Mouse (Mus musculus) spleen, adult 2 months (tissue): Measurements from ENCODE around the gene Tctn3. TPM values are rescaled to one million over a fixed set of nuclear protein-coding genes. Genes with fewer than 3 reads are reported as not detected.

Experiments
- DNase-seq, 2 experiments: peaks; one replicate each; pipeline versions ENCODE4 v3.0.0 to v3.0.0-alpha.2; 2012 to 2021; ENCODE audit warnings: low spot score in 2 of 2, low read depth in 1 of 2
- H3K27ac ChIP-seq: fragments of 200-500 bp; 2 replicates; pipeline ENCODE4 v1.5.1; 2012; ENCODE audit warnings: low read length, inconsistent platforms; ENCODE audit not compliant: insufficient read depth
- H3K27me3 ChIP-seq: fragments of 200-500 bp; 2 replicates; pipeline ENCODE4 v1.6.1; 2012; ENCODE audit warnings: mild to moderate bottlenecking, moderate library complexity, low read length, inconsistent platforms; ENCODE audit not compliant: control insufficient read depth, insufficient read depth
- H3K36me3 ChIP-seq: fragments of 200-500 bp; 2 replicates; pipeline ENCODE4 v1.6.1; 2012; ENCODE audit warnings: mild to moderate bottlenecking, low read length, inconsistent platforms; ENCODE audit not compliant: control insufficient read depth, insufficient read depth
- H3K4me1 ChIP-seq: fragments of 200-500 bp; 2 replicates; pipeline ENCODE4 v1.6.1; 2011; ENCODE audit warnings: inconsistent platforms; ENCODE audit not compliant: control insufficient read depth, insufficient read depth, insufficient read length
- H3K4me3 ChIP-seq: fragments of 200-500 bp; 2 replicates; pipeline ENCODE4 v1.5.1; 2011; ENCODE audit warnings: mild to moderate bottlenecking, inconsistent platforms; ENCODE audit not compliant: insufficient read depth, insufficient read length; ENCODE audit errors: extremely low read depth
- CTCF ChIP-seq: fragments of 200-500 bp; IDR thresholded peaks from 2 replicates; pipeline ENCODE4 v1.5.1; 2011; ENCODE audit warnings: mild to moderate bottlenecking, inconsistent platforms; ENCODE audit not compliant: insufficient read depth, insufficient read length, insufficient replicate concordance; ENCODE audit errors: extremely low read depth
- POLR2A ChIP-seq: fragments of 200-500 bp; IDR thresholded peaks from 2 replicates; pipeline ENCODE4 v1.6.1; 2011; ENCODE audit warnings: low read depth, low read length, inconsistent platforms
- WGBS: fragments of 180-500 bp; shearing (Covaris S2); methylation state at CpG from one replicate; pipeline ENCODE4 v1.1.7; 2018; 5-methylcytosine and 5-hydroxymethylcytosine counted together
- polyA plus RNA-seq: library from polyadenylated mRNA; depleted of rRNA; stranded (reverse); fragments of >200 nt; gene quantifications from 2 replicates; pipeline ENCODE4 v1.2.3, GENCODE M21; 2012

Tctn3 gene
- polyA plus RNA-seq, 1 experiment, result 4.4 TPM

DNA sequence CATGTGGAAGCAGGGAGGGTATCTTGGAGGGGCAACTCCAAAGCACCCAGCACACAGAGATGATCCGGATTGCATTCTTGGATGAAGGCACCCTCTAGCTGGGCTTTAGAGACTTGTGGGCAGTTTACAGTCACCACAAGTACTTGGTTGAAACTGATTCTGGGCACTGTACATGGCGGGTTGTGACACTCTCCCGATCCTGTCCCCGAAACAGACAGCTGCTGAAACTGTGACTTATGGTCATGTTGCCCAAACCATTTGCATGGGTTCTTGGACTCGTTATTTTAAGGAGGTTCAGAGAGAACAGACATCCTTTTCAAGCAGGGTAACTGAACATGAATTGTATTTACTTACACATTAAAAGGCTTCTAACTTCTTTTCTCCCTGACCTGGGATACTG lies 44.2 kb upstream of the Tctn3 start:
- 76% methylated on average over 5 of the region's 5 CpGs for WGBS
- H3K27ac ChIP-seq, result no peak overlapping the region
- no peak overlapping the region for H3K4me3 ChIP-seq
- H3K27me3 ChIP-seq, result no peaks in the 10 kb centered on the region
- TF ChIP-seq CTCF, result no peak
- TF ChIP-seq POLR2A, result no peak
- no peak for DNase-seq
- no peaks in the 10 kb centered on the region for H3K36me3 ChIP-seq
- peaks cover 3% of the 10 kb centered on the region; the same call in 1 of the 2 replicates for H3K4me1 ChIP-seq

DNA sequence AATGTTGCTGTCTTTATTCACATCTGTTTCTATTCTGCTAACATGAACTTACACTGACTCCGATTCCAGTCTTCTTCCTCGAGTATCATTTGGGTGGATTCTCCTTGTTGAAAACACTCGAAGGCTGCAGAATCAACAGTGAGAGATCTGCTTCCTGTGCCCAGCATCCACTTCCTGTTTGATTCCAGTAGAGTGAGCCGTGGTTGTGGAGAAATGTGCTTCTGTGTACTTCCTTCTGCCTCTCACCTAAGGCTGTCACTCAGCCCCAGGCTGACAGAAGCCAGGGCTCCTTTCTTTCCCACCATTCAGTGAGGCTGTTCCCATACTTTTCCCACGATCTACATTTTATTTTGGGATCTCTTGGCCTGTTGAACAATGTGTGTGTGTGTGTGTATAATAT lies 38.1 kb upstream of the Tctn3 start:
- no peaks in the 10 kb centered on the region for H3K36me3 ChIP-seq
- H3K4me1 ChIP-seq, result peaks cover 3% of the 10 kb centered on the region; the same call in 1 of the 2 replicates
- no peak overlapping the region for H3K27ac ChIP-seq
- no peaks in the 10 kb centered on the region for H3K27me3 ChIP-seq
- TF ChIP-seq POLR2A (no peak), CTCF (no peak)
- DNase-seq, result no peak
- H3K4me3 ChIP-seq, result no peak overlapping the region
- WGBS, result 15% methylated on average over 5 of the region's 5 CpGs

DNA sequence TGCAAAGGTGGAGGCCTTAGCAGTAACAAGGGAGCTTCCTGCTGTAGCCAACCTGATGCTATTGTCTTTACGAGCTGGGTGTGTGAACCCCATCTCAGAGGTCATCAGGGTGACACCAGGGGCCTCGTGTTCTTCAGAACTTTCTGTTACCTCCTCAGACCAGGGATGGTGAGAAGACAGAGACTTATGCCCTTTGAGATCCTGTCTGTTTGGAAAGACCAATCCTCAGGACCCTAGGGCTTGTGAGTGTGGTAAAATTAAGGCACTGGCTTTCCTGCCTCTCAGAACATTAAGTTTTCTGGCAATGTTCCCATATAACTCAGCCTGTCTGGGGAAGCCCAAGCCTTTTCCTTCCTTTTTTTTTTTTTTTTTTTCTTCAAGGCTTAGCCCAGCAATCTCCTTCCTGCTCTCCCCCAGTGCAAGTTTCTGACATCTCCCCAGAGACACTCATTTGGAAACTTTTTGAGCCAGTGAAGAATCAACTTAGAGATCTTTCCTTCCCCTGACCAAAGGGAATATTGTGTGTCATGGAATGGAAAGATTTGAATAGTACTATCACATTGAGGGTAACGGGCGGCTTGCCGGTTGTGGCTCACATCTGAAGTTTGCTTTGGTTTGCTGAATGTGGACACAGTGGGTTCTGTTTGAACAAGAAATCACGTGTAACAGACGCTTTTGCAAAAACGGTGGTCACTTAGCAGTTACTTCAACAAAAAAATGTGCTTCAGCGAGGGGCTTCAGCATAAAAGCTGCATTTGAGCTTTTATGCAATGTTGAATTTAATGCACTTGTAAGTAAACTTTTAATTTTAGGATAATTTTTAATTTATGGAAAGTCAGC lies 35.5 kb upstream of the Tctn3 start:
- Histone ChIP-seq H3K36me3 (no peaks in the 10 kb centered on the region), H3K4me3 (no peak overlapping the region), H3K4me1 (peaks cover 3% of the 10 kb centered on the region; the same call in 1 of the 2 replicates), H3K27me3 (no peaks in the 10 kb centered on the region), H3K27ac (no peak overlapping the region)
- TF ChIP-seq CTCF, result no peak
- no peak for TF ChIP-seq POLR2A
- no peak for DNase-seq
- WGBS, result 31% methylated on average over 9 of the region's 9 CpGs

DNA sequence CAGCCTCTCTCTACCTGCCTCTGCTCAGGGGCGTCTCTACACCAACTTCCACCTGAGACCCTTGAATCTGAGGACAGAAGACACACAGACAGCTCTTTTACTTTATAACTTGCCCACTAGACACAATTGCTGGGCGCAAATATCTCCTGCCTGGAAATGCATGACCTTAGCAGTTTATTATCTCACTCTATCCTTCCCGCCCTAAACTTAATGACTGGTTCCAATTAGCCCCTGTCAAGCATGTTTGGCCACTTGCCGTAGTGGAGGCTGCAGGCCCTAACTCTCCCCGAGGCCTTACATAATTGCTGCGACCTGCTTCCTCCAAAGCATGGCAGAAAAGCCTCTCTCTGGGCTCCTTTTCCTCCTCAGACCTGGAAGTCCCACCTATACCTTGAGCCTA lies 34.3 kb upstream of the Tctn3 start:
- no peaks in the 10 kb centered on the region for H3K36me3 ChIP-seq
- H3K4me1 ChIP-seq, result peaks cover 3% of the 10 kb centered on the region; the same call in 1 of the 2 replicates
- H3K4me3 ChIP-seq, result no peak overlapping the region
- DNase-seq, result no peak
- no peaks in the 10 kb centered on the region for H3K27me3 ChIP-seq
- 82% methylated on average over 6 of the region's 6 CpGs for WGBS
- TF ChIP-seq POLR2A (no peak), CTCF (no peak)
- no peak overlapping the region for H3K27ac ChIP-seq

DNA sequence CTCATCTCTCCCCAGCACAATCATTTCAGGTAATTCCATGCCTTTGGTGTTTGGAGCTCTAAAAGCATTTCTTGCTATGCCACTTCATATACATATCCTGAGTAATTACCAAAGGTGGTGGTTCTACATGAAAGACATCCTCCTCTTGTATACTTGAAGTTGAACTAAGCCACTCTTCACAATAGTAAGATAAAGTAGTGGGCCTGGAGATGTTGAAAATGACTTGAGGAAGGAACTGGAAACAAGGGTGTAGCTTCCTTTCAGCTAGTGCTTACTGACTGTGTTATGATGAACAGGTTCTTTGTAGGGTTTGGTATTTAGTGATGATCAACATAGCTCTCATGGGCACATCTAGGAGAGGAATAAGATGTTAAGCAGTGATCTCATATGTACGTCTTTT lies 31.8 kb upstream of the Tctn3 start:
- H3K36me3 ChIP-seq, result no peaks in the 10 kb centered on the region
- no peak for DNase-seq
- no peak for TF ChIP-seq POLR2A
- TF ChIP-seq CTCF, result no peak
- no peaks in the 10 kb centered on the region for H3K27me3 ChIP-seq
- no peak overlapping the region for H3K27ac ChIP-seq
- H3K4me1 ChIP-seq, result no peaks in the 10 kb centered on the region
- H3K4me3 ChIP-seq, result no peak overlapping the region
- 94% methylated on average over 1 of the region's 1 CpGs for WGBS

DNA sequence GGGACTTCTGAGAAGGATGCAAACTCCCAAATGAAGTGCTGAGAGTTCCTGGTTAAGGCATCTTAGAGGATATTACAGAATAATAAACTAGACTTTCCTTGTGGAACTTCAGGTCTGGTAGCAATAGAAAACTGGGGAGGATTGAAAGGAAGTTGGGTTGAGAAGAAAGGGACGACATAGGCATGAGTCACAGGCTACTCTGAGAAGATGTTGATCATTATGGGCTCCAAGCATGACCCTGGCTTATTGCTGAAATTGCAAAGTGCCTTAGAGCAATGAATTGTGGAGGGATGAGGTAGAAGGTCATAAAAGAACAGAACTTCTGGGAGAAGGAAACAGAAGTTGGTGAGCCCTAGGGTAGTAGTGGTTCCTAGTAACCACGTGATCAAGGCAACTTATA lies 28.8 kb upstream of the Tctn3 start:
- Histone ChIP-seq H3K27me3 (no peaks in the 10 kb centered on the region), H3K27ac (no peak overlapping the region), H3K4me3 (no peak overlapping the region), H3K36me3 (no peaks in the 10 kb centered on the region), H3K4me1 (no peaks in the 10 kb centered on the region; the same call in 1 of the 2 replicates)
- WGBS, result 82% methylated on average over 2 of the region's 2 CpGs
- DNase-seq, result no peak
- TF ChIP-seq CTCF (no peak), POLR2A (no peak)

DNA sequence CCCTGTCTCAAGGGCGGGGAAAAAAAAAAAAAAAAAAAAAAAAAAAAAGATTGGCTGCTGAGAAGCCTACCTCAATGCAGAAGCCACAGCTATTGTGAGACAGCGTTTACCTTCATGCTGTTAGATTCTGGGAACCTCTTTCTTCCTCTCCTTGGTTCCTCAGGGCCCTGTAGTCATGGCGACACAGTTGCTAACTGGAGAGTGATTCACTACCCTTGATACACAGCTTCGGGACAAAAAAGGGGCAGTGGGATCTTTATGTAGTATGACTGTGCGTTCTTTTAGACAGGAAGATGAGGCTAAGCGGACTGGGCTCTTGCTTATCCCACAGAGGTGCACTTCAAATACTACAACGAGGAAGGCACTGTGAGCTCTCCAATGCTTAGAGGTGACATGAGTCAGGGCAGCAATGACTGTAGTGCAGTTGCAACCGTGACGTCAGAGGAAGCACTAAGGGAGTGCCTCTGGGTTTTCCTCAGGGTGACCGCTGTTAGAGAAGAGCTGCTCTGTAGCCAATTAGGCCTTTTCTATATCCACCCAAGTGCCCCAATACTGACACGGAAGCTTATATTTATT lies 27.8 kb upstream of the Tctn3 start:
- Histone ChIP-seq H3K36me3 (no peaks in the 10 kb centered on the region), H3K27me3 (no peaks in the 10 kb centered on the region), H3K4me3 (no peak overlapping the region), H3K4me1 (no peaks in the 10 kb centered on the region; the same call in 1 of the 2 replicates), H3K27ac (no peak overlapping the region)
- WGBS, result 53% methylated on average over 11 of the region's 11 CpGs
- DNase-seq, result no peak
- no peak for TF ChIP-seq CTCF
- no peak for TF ChIP-seq POLR2A
